Mouse (Mus musculus): Measurements from ENCODE around the gene Vmn1r149. TPM values are rescaled to one million over a fixed set of nuclear protein-coding genes. Genes with fewer than 3 reads are reported as not detected.

The Vmn1r149 gene
- not detected in 2 replicates for polyA plus RNA-seq (2012; rRNA removed)

DNA sequence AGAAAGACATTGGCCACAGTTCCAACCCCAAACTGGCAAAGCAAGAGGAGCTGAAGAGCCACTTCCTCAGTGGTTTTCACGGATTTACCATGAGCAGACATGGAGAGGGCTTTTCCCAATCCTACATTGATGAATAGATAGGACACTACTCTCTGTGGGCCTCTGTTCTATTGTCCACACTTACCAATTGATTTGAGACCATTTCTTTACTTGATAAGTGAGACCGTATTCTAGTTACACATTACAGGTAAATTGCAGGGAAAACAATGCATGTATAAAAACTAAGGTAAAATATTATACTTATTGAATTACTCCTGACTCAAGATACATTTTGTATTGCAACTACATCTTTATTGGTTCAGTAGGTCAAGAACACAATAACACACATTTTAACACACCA is at the start of gene Vmn1r149:
Gene Vmn1r149, minus strand, starts transcription at position 101 of the 400 bp plus-strand sequence.

DNA sequence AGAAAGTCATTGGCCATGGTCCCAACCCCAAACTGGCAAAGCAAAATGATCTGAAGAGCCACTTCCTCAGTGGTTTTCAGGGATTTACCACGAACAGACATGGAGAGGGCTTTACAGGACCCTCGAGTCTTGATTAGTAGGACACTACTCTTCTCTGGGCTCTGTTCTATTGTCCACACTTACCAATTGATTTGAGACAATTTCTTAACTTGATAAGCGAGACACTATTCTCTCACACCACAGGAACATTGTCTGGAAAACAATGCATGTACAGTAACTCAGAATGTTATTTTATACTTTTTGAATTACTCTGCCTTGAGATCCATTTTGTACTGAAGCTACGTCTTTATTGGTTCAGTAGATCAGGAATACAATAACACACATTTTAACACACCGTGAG is 25.9 kb upstream of the Vmn1r149 start, which contains the start of gene Gm10665:
Gene Gm10665, minus strand, starts transcription at position 101 of the 400 bp plus-strand sequence.

DNA sequence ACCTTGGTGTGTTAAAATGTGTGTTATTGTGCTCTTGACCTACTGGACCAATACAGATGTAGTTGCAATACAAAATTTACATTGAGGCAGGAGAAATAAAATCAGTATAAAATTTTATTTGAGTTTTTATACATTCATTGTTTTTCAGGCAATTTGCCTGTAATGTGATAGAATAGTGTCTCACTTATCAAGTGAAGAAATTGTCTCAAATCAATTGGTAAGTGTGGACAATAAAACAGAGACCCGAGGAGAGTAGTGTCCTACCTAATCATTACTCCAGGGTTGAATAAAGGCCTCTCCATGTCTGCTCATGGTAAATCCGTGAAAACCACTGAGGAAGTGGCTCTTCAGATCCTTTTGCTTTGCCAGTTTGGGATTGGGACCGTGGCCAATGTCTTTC is 24.7 kb downstream of the Vmn1r149 start, which contains the start of gene Vmn1r148:
Gene Vmn1r148, plus strand, starts transcription at position 301 of the 400 bp plus-strand sequence.

Other genes with a start within 250 kb of the Vmn1r149 start
- gene Vmn1r143, start 248.9 kb downstream of the Vmn1r149 start, polyA plus RNA-seq (2012; rRNA removed) = not detected in 2 replicates
- gene Gm8653, start 237.0 kb downstream of the Vmn1r149 start, polyA plus RNA-seq (2012; rRNA removed) = not detected in 2 replicates
- not detected in 2 replicates for gene Gm8453, start 208.7 kb downstream of the Vmn1r149 start, polyA plus RNA-seq (2012; rRNA removed)
- gene Gm4187, start 108.5 kb downstream of the Vmn1r149 start, polyA plus RNA-seq (2012; rRNA removed) = not detected in 2 replicates
- not detected in 2 replicates for gene Gm8660, start 67.2 kb downstream of the Vmn1r149 start, polyA plus RNA-seq (2012; rRNA removed)
- not detected in 2 replicates for gene Vmn1r148, start 24.6 kb downstream of the Vmn1r149 start, polyA plus RNA-seq (2012; rRNA removed)
- not detected in 2 replicates for gene Gm10665, start 25.8 kb upstream of the Vmn1r149 start, polyA plus RNA-seq (2012; rRNA removed)
- gene Vmn1r151, start 61.4 kb upstream of the Vmn1r149 start, polyA plus RNA-seq (2012; rRNA removed) = not detected in 2 replicates
- gene Vmn1r152, start 84.7 kb upstream of the Vmn1r149 start, polyA plus RNA-seq (2012; rRNA removed) = not detected in 2 replicates
- gene Gm8677, start 96.7 kb upstream of the Vmn1r149 start, polyA plus RNA-seq (2012; rRNA removed) = not detected in 2 replicates
- gene Gm4201, start 127.1 kb upstream of the Vmn1r149 start, polyA plus RNA-seq (2012; rRNA removed) = not detected in 2 replicates
- gene Gm4565, start 149.9 kb upstream of the Vmn1r149 start, polyA plus RNA-seq (2012; rRNA removed) = not detected in 2 replicates
- gene Vmn1r155, start 219.8 kb upstream of the Vmn1r149 start, polyA plus RNA-seq (2012; rRNA removed) = not detected in 2 replicates